Mouse (Mus musculus): ENCODE results near the gene Rcor2.

Gene Rcor2

GRCm38 (mm10) chr19:7316822-7317221, 49.7 kb downstream of the Rcor2 start:
- no peak for DNase-seq (ENCODE audit: extremely low spot score, low read depth, low spot score)

- DNase-seq (ENCODE audit: extremely low spot score, low read depth, low spot score) = no peak
These were observed 50.6 kb downstream of the Rcor2 start for GRCm38 (mm10) chr19:7317716-7318115.

- no peak for DNase-seq (ENCODE audit: extremely low spot score, low read depth, low spot score)
These were observed 53.1 kb downstream of the Rcor2 start for GRCm38 (mm10) chr19:7320181-7320580.

- no peak for DNase-seq (ENCODE audit: extremely low spot score, low read depth, low spot score)
These were observed 54.3 kb downstream of the Rcor2 start for GRCm38 (mm10) chr19:7321391-7321790.
